ENCODE assay signal across 10 mouse cellular contexts in the genomic region with DNA sequence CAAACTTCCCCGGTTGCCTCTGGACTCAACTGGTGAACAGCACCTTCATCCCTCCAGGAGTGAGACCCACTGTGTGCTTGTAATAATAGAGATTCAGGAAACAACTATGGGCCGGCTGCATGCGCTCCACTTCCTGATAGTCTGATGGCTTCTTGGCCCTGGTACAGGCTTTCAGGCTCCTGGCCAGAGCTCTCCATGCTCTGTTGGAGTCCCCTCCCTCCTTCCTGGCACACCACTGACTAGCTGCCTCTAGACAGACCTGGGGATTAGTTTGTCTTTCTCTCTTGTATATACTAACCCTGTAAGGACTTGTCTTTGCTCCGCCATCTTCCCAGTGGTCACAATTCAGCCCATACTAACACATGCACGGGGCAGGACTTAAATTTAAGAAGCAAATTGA.
DNase-seq lines count a peak whose midpoint lies in the region; ATAC-seq lines count a peak whose summit lies in the region.
"Had no signal": no experiment of that assay in that cellular context is flagged by ENCODE, and none has a peak within 500 bp of the region (broad histone marks: within the 10 kb centered on the region; RNA-seq: fewer than 3 reads in every experiment).

No protein-coding gene starts in this region.

- H3K9me3 ChIP-seq in midbrain, embryonic 14.5 days (ENCODE audit: control insufficient read depth, low read length): no peaks in the 10 kb centered on the region
- 0 out of 2 replicates have a peak, but pooled peaks cover 4% of the 10 kb centered on the region for H3K9me3 ChIP-seq in midbrain, embryonic 10.5 days (replicated peaks)
- H3K9me3 ChIP-seq in heart, embryonic 15.5 days (replicated peaks): no peaks in the 10 kb centered on the region
- no peaks in the 10 kb centered on the region for H3K9me3 ChIP-seq in limb, embryonic 10.5 days (replicated peaks)
- H3K9me3 ChIP-seq: forebrain, embryonic 15.5 days; hindbrain, embryonic 15.5 days had no signal

- no peak overlapping the region for H3K4me2 ChIP-seq in midbrain, embryonic 14.5 days (ENCODE audit: low read length)
- H3K4me2 ChIP-seq in heart, embryonic 15.5 days: no peak overlapping the region
- H3K4me2 ChIP-seq: forebrain, embryonic 15.5 days; hindbrain, embryonic 15.5 days had no signal

- H3K27me3 ChIP-seq in midbrain, embryonic 14.5 days (ENCODE audit: control insufficient read depth, insufficient read depth, low read length): no peaks in the 10 kb centered on the region
- no peaks in the 10 kb centered on the region for H3K27me3 ChIP-seq in midbrain, embryonic 10.5 days (ENCODE audit: low read depth, poor library complexity, severe bottlenecking)
- no peaks in the 10 kb centered on the region for H3K27me3 ChIP-seq in heart, embryonic 15.5 days
- no peaks in the 10 kb centered on the region for H3K27me3 ChIP-seq in limb, embryonic 10.5 days (ENCODE audit: low read depth, poor library complexity, severe bottlenecking)
- H3K27me3 ChIP-seq: forebrain, embryonic 15.5 days; hindbrain, embryonic 15.5 days had no signal

- DNase-seq in gastrocnemius, postnatal 14 days: peak; percentile 28
- DNase-seq in gastrocnemius, postnatal 36 days: no peak
- peak; percentile 27 for DNase-seq in midbrain, embryonic 14.5 days
- DNase-seq in midbrain, embryonic 10.5 days (ENCODE audit: low spot score): no peak
- peak; percentile 33 to 48 for DNase-seq in kidney, postnatal 4 days
- no peak for DNase-seq in limb, embryonic 10.5 days (ENCODE audit: low spot score)

- intact Hi-C loops in gastrocnemius, postnatal 14 days (cut with DNase I; ENCODE audit: low total_unique reads): no loop called here
- intact Hi-C loops in gastrocnemius, postnatal 36 days (cut with DNase I): no loop called here

- no peaks in the 10 kb centered on the region for H3K36me3 ChIP-seq in midbrain, embryonic 14.5 days (ENCODE audit: control insufficient read depth, insufficient read depth, low read length)
- H3K36me3 ChIP-seq in midbrain, embryonic 10.5 days: no peaks in the 10 kb centered on the region
- no peaks in the 10 kb centered on the region for H3K36me3 ChIP-seq in heart, embryonic 15.5 days
- no peaks in the 10 kb centered on the region for H3K36me3 ChIP-seq in limb, embryonic 10.5 days
- H3K36me3 ChIP-seq: forebrain, embryonic 15.5 days; hindbrain, embryonic 15.5 days had no signal

- no peak overlapping the region for H3K4me3 ChIP-seq in midbrain, embryonic 14.5 days (replicated peaks; ENCODE audit: low read depth, low read length)
- no peak overlapping the region for H3K4me3 ChIP-seq in midbrain, embryonic 10.5 days
- no peak overlapping the region for H3K4me3 ChIP-seq in heart, embryonic 15.5 days
- H3K4me3 ChIP-seq in limb, embryonic 10.5 days: no peak overlapping the region
- H3K4me3 ChIP-seq: forebrain, embryonic 15.5 days; hindbrain, embryonic 15.5 days had no signal

- H3K9ac ChIP-seq in midbrain, embryonic 14.5 days (replicated peaks; ENCODE audit: low read length): no peak overlapping the region
- H3K9ac ChIP-seq in heart, embryonic 15.5 days: no peak overlapping the region
- H3K9ac ChIP-seq: forebrain, embryonic 15.5 days; hindbrain, embryonic 15.5 days had no signal

- ATAC-seq in midbrain, embryonic 14.5 days (ENCODE audit: low FRiP score, low TSS enrichment): no peak
- peak; percentile 60; the same call in 1 of the 2 replicates for ATAC-seq in heart, embryonic 15.5 days (replicated peaks; ENCODE audit: insufficient number of reproducible peaks, insufficient read depth, low FRiP score, low read depth)
- ATAC-seq: forebrain, embryonic 15.5 days had no signal

- 82% methylated on average over 5 of the region's 5 CpGs for WGBS in midbrain, embryonic 14.5 days
- 86% methylated on average over 5 of the region's 5 CpGs for WGBS in midbrain, embryonic 10.5 days
- 53% methylated on average over 5 of the region's 5 CpGs for WGBS in heart, embryonic 15.5 days
- 85% methylated on average over 5 of the region's 5 CpGs for WGBS in limb, embryonic 10.5 days

- H3K27ac ChIP-seq in midbrain, embryonic 14.5 days (replicated peaks; ENCODE audit: low read depth, low read length): no peak overlapping the region
- no peak overlapping the region for H3K27ac ChIP-seq in midbrain, embryonic 10.5 days (replicated peaks)
- no peak overlapping the region for H3K27ac ChIP-seq in heart, embryonic 15.5 days
- H3K27ac ChIP-seq in limb, embryonic 10.5 days: no peak overlapping the region
- H3K27ac ChIP-seq: forebrain, embryonic 15.5 days; hindbrain, embryonic 15.5 days; macrophage had no signal

- no peaks in the 10 kb centered on the region for H3K4me1 ChIP-seq in midbrain, embryonic 14.5 days (ENCODE audit: control insufficient read depth, insufficient read depth, low read length)
- peaks cover 7% of the 10 kb centered on the region for H3K4me1 ChIP-seq in midbrain, embryonic 10.5 days
- no peaks in the 10 kb centered on the region for H3K4me1 ChIP-seq in heart, embryonic 15.5 days (replicated peaks)
- H3K4me1 ChIP-seq in limb, embryonic 10.5 days: no peaks in the 10 kb centered on the region
- H3K4me1 ChIP-seq: forebrain, embryonic 15.5 days; hindbrain, embryonic 15.5 days had no signal

Comparison
In these comparisons a context has a peak if more than half of its experiments do, and no peak if none do; other contexts are left out.
1. DNase-seq: peak in gastrocnemius, postnatal 14 days (single experiment), midbrain, embryonic 14.5 days (single experiment) and kidney, postnatal 4 days (2 of 2); none in gastrocnemius, postnatal 36 days (0 of 2), midbrain, embryonic 10.5 days (single experiment) and limb, embryonic 10.5 days (single experiment).